Mouse (Mus musculus) retina, postnatal 1 day (tissue): Measurements from ENCODE around the gene 4930430A15Rik.

ENCODE experiments used
- DNase-seq: peaks from one replicate; pipeline ENCODE4 v3.0.0-alpha.2; 2012

Gene 4930430A15Rik

DNA sequence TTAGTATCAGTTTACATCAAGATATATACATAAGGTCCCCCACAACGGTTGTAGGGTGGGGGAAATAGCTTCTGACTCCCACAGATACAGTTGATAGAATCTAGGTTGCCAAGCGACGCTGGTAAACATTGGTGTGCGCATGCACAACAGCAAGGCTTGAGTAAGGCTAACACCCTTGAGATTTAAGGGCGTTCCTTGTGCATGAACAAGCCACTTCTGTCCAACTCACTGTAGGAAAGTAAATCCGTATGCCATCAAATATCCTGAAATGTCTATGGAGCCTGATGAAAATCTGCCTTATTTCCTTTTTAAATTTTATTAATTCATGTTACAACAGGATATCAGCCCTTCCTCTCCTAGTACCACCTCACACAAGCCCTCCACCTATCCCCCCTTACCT is at the start of gene 4930430A15Rik:
Gene 4930430A15Rik (minus strand): TSS at position 101 of the 400 bp plus-strand sequence.
- DNase-seq, result no peak

DNA sequence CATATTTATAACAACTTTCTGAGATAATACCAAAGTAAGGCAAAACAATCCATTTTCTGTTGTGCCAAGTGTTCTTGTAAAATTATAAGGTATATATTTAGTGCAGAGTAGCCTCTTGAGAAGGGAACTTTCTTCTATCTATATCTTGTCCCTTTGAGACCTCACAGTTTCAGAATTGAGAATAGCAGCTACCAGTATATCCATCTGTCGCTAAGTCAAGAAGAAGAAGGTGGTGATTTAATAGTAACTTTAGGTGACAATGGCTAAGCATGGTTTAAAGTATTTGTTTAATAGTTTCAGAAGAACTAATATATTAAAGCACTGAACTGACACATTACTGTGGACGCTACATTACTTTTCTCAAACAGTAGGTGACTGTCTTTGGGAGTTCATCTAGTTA is 44.6 kb upstream of the 4930430A15Rik start, which contains the start of gene Olfr1277:
Gene Olfr1277 (minus strand): TSS at position 101 of the 400 bp plus-strand sequence.
- no peak for DNase-seq

DNA sequence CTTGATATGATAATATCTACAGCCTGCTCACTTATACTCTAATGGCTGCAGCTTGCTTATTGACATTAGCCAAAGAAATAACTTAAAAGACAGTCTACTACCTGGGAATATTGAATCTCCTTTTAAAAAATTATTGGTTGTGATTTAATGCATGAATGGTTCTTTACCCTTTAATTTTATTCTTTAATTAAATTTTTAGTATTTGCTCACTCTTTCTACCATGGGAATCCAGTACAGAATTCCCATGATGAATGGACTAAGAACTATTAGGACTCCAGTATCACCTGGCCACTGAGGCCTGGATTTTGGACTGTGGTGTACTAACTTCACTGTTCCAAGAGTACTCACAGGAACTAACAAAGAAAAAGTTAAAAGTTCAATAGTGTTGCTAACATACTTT is 24.8 kb upstream of the 4930430A15Rik start, which contains the start of gene Olfr1276:
Gene Olfr1276 (plus strand): TSS at position 301 of the 400 bp plus-strand sequence.
- DNase-seq, result no peak

DNA sequence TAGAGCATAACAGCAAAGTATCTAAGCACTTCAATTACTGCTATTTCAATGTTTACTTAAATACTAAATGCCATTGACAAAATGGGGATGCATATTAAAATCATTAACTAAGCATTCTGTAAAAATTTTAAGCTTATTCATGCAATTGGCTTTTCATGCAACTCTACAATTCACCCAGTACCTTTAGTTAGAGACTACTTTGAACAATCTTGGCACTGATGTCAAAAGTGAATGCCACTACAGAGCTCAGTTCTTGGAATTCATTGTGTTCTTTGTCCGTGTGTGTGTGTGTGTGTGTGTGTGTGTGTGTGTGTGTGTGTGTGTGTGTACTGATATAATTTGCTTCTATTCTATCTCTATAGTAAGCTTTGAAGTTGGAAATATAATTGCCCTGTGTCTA is 5.8 kb upstream of the 4930430A15Rik start, which contains the start of gene Olfr1275:
Gene Olfr1275 (minus strand): TSS at position 101 of the 400 bp plus-strand sequence.
- DNase-seq, result no peak

DNA sequence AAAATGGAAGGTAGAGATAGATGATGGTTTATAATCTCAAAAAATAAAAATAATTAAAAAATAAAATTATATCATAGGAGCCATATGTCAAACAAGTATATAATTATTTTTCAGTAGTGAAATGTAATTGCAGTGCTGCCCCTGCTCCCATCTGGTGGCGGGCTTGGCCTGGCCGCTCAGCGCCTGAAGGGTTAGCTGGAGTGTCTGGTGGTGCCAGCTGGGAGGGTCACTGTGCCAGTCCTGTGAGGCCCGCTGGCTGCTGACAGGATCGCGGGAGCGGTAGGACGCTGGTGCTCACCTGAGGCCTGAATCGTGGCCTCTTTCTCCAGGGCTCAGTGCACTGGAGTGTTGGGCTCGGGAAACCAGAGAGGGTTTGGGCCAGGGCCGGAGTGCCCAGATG is 47.3 kb downstream of the 4930430A15Rik start:
- no peak for DNase-seq

DNA sequence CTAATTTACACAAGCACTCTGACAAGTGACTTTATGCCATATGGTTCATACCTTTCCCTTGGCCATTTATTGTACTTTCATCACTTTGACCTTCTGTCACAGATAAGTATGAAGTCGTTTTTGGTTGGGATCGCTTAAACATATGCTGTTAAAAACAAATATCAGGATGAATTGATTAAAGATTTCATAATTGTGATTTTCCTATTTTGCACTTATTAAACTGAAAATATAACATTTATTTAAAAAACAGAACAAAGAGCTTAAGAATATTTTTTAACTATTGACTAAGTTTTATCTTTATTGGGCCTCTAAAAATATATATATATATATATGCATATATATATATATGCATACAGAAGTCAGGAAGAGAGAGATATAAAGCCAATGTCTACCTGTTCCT is 76.6 kb downstream of the 4930430A15Rik start, which contains the start of gene Gm15130:
Gene Gm15130 (minus strand): TSS at position 101 of the 400 bp plus-strand sequence.
- no peak for DNase-seq

DNA sequence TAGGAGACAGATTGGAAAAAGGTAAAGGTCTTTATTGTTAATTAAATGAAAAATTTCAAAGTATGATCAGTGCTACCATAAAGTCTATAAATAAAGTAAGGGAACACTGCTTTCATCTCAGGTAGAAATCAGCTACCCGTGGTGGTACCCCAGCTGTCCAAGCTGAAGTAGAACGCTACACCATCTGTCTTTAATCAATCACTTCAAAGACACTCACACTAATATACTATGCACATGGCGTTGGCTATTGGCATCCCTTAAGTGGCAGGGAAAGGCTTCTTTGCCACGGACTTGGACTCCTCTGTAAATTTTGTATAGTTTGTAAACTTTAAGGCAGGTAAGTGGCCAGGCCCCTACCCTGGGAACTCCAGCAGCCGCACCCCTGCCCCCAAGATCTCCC is 93.7 kb downstream of the 4930430A15Rik start:
- no peak for DNase-seq
